Mouse (Mus musculus) MEL (cell line): ENCODE measurements around the gene Ubl5. TPM values are rescaled to one million over a fixed set of nuclear protein-coding genes. Genes with fewer than 3 reads are reported as not detected.

Source experiments
- DNase-seq: peaks from one replicate; pipeline ENCODE4 v3.0.0; 2011; ENCODE audit warnings: low read depth, low spot score
- H3K27ac ChIP-seq: 2 replicates; pipeline ENCODE4 v1.5.1; 2012; ENCODE audit warnings: low read depth, mild to moderate bottlenecking, control low read depth, low read length, moderate library complexity; ENCODE audit not compliant: control insufficient read depth
- H3K27me3 ChIP-seq, 2 experiments: fragments of 150-350 bp in 1 of 2; sonication (generic) in 1 of 2; 2 replicates each; pipeline ENCODE4 v1.6.1; 2012; ENCODE audit warnings: low read length in 2 of 2, mild to moderate bottlenecking in 2 of 2, improper control_type of control experiment in 1 of 2, moderate library complexity in 1 of 2; ENCODE audit not compliant: insufficient read depth in 2 of 2, control insufficient read depth in 1 of 2
- H3K36me3 ChIP-seq, 2 experiments: 2 replicates each; pipeline ENCODE4 v1.6.1; 2012 to 2014; ENCODE audit warnings: low read length in 2 of 2, improper control_type of control experiment in 1 of 2, inconsistent platforms in 1 of 2, mild to moderate bottlenecking in 1 of 2; ENCODE audit not compliant: insufficient read depth in 2 of 2, control insufficient read depth in 1 of 2
- H3K4me1 ChIP-seq, 2 experiments: fragments of 150-350 bp in 1 of 2; sonication (generic) in 1 of 2; 2 replicates each; pipeline ENCODE4 v1.6.1; 2012; ENCODE audit warnings: low read length in 2 of 2, improper control_type of control experiment in 1 of 2, mild to moderate bottlenecking in 1 of 2; ENCODE audit not compliant: insufficient read depth in 2 of 2, control insufficient read depth in 1 of 2
- H3K4me3 ChIP-seq, 2 experiments: fragments of 150-350 bp in 1 of 2; sonication (generic) in 1 of 2; 2 replicates each; pipeline ENCODE4 v1.5.1; 2012; ENCODE audit warnings: low read depth in 2 of 2, low read length in 2 of 2, mild to moderate bottlenecking in 2 of 2, moderate library complexity in 2 of 2, control low read depth in 1 of 2, improper control_type of control experiment in 1 of 2; ENCODE audit not compliant: control insufficient read depth in 1 of 2, insufficient read depth in 1 of 2
- H3K79me2 ChIP-seq: 2 replicates; pipeline ENCODE4 v1.6.1; 2012; ENCODE audit warnings: mild to moderate bottlenecking, low read length, moderate library complexity; ENCODE audit not compliant: control insufficient read depth, poor library complexity, insufficient read depth
- H3K9ac ChIP-seq: 2 replicates; pipeline ENCODE4 v1.6.1; 2012; ENCODE audit warnings: low read depth, mild to moderate bottlenecking, control low read depth, low read length, moderate library complexity; ENCODE audit not compliant: control insufficient read depth, poor library complexity, severe bottlenecking
- H3K9me3 ChIP-seq: fragments of 150-350 bp; sonication (generic); replicated peaks from 2 replicates; pipeline ENCODE4 v1.6.1; 2012; ENCODE audit warnings: mild to moderate bottlenecking, low read length, improper control_type of control experiment, moderate library complexity; ENCODE audit not compliant: insufficient read depth
- BHLHE40 ChIP-seq: IDR thresholded peaks from 2 replicates; pipeline ENCODE4 v1.6.1; 2012; ENCODE audit warnings: low read depth, mild to moderate bottlenecking, inconsistent platforms, low read length, improper control_type of control experiment, borderline replicate concordance
- CHD2 ChIP-seq: IDR thresholded peaks from 2 replicates; pipeline ENCODE4 v1.6.1; 2011; ENCODE audit warnings: low read length, improper control_type of control experiment
- CTCF ChIP-seq, 3 experiments: IDR thresholded peaks in 2 of 3; conservative IDR thresholded peaks in 1 of 3; 2 replicates each; pipeline ENCODE4 v1.5.1; 2011 to 2012; ENCODE audit warnings: low read length in 3 of 3, low read depth in 2 of 3, mild to moderate bottlenecking in 2 of 3, improper control_type of control experiment in 1 of 3, inconsistent platforms in 1 of 3, mixed read lengths in 1 of 3, moderate library complexity in 1 of 3; ENCODE audit not compliant: control insufficient read depth in 1 of 3, insufficient read depth in 1 of 3, poor library complexity in 1 of 3, severe bottlenecking in 1 of 3
- ELF1 ChIP-seq: IDR thresholded peaks from 2 replicates; pipeline ENCODE4 v1.6.1; 2014; ENCODE audit warnings: low read depth, mild to moderate bottlenecking, inconsistent platforms, low read length, improper control_type of control experiment, moderate library complexity
- EP300 ChIP-seq, 2 experiments: IDR thresholded peaks; 2 replicates each; pipeline ENCODE4 v1.6.1; 2011; ENCODE audit warnings: improper control_type of control experiment in 2 of 2, low read length in 2 of 2, low read depth in 1 of 2, mild to moderate bottlenecking in 1 of 2
- ETS1 ChIP-seq: IDR thresholded peaks from 2 replicates; pipeline ENCODE4 v1.6.1; 2012; ENCODE audit warnings: low read depth, mild to moderate bottlenecking, inconsistent platforms, low read length, improper control_type of control experiment, moderate library complexity
- HCFC1 ChIP-seq: IDR thresholded peaks from 2 replicates; pipeline ENCODE4 v1.6.1; 2012; ENCODE audit warnings: low read depth, mild to moderate bottlenecking, inconsistent platforms, low read length, improper control_type of control experiment, moderate library complexity
- MAFK ChIP-seq: IDR thresholded peaks from 2 replicates; pipeline ENCODE4 v1.6.1; 2011; ENCODE audit warnings: low read depth, mild to moderate bottlenecking, low read length, improper control_type of control experiment, borderline replicate concordance
- MEF2A ChIP-seq: IDR thresholded peaks from 2 replicates; pipeline ENCODE4 v1.6.1; 2014; ENCODE audit warnings: low read depth, mild to moderate bottlenecking, inconsistent platforms, low read length, improper control_type of control experiment; ENCODE audit not compliant: poor library complexity, insufficient replicate concordance, severe bottlenecking; ENCODE audit errors: extremely low read depth
- MXI1 ChIP-seq: IDR thresholded peaks from 2 replicates; pipeline ENCODE4 v1.6.1; 2011; ENCODE audit warnings: mild to moderate bottlenecking, low read depth, low read length, improper control_type of control experiment
- MYB ChIP-seq: IDR thresholded peaks from 2 replicates; pipeline ENCODE4 v1.6.1; 2011; ENCODE audit warnings: mild to moderate bottlenecking, low read depth, low read length, improper control_type of control experiment
- NRF1 ChIP-seq: IDR thresholded peaks from 2 replicates; pipeline ENCODE4 v1.6.1; 2014; ENCODE audit warnings: low read depth, mild to moderate bottlenecking, inconsistent platforms, low read length, improper control_type of control experiment, moderate library complexity; ENCODE audit not compliant: poor library complexity, insufficient read depth, severe bottlenecking
- POLR2A ChIP-seq, 2 experiments: IDR thresholded peaks; 2 replicates each; pipeline ENCODE4 v1.6.1; 2011 to 2012; ENCODE audit warnings: low read length in 2 of 2, mild to moderate bottlenecking in 2 of 2, control low read depth in 1 of 2, improper control_type of control experiment in 1 of 2, low read depth in 1 of 2, moderate library complexity in 1 of 2; ENCODE audit not compliant: control insufficient read depth in 1 of 2, insufficient read depth in 1 of 2, poor library complexity in 1 of 2
- POLR2AphosphoS2 ChIP-seq: IDR thresholded peaks from 2 replicates; pipeline ENCODE4 v1.6.1; 2011; ENCODE audit warnings: low read length, improper control_type of control experiment
- RAD21 ChIP-seq: IDR thresholded peaks from 2 replicates; pipeline ENCODE4 v1.6.1; 2011; ENCODE audit warnings: mild to moderate bottlenecking, low read depth, low read length, improper control_type of control experiment
- SMC3 ChIP-seq: IDR thresholded peaks from 2 replicates; pipeline ENCODE4 v1.6.1; 2011; ENCODE audit warnings: low read depth, low read length, improper control_type of control experiment
- UBTF ChIP-seq: IDR thresholded peaks from 2 replicates; pipeline ENCODE4 v1.6.1; 2012; ENCODE audit warnings: low read depth, mild to moderate bottlenecking, inconsistent platforms, low read length, improper control_type of control experiment, moderate library complexity, borderline replicate concordance; ENCODE audit not compliant: insufficient read depth
- ZC3H11A ChIP-seq: IDR thresholded peaks from 2 replicates; pipeline ENCODE4 v1.6.1; 2012; ENCODE audit warnings: low read depth, mild to moderate bottlenecking, inconsistent platforms, low read length, improper control_type of control experiment
- ZKSCAN1 ChIP-seq: IDR thresholded peaks from 2 replicates; pipeline ENCODE4 v1.6.1; 2012; ENCODE audit warnings: low read depth, mild to moderate bottlenecking, inconsistent platforms, low read length, improper control_type of control experiment, moderate library complexity
- ZNF384 ChIP-seq: IDR thresholded peaks from 2 replicates; pipeline ENCODE4 v1.6.1; 2012; ENCODE audit warnings: low read depth, mild to moderate bottlenecking, inconsistent platforms, low read length, improper control_type of control experiment
- polyA plus RNA-seq, 2 experiments: library from polyadenylated mRNA; stranded (reverse) in 1 of 2; unstranded in 1 of 2; fragments of >175 nt in 1 of 2; fragments of >200 nt in 1 of 2; gene quantifications; 2 replicates each; pipeline versions ENCODE4 v1.2.1 to v1.2.4; 2012; ENCODE audit warnings: low replicate concordance in 2 of 2, low read depth in 1 of 2; ENCODE audit not compliant: insufficient read length in 2 of 2, insufficient read depth in 1 of 2, missing spikeins in 1 of 2
- total RNA-seq: library from RNA; depleted of rRNA; stranded (reverse); fragments of 300-350 nt; gene quantifications from 2 replicates; pipeline ENCODE4 v1.2.3, GENCODE M21; 2012

The Ubl5 gene
- total and polyA plus RNA-seq, 3 experiments: 850 to 1,103 TPM; not detected in 1

- Histone ChIP-seq H3K4me3 (no peak overlapping the region; a peak in 1 of 4 replicates), H3K36me3 (peaks cover 37 to 40% of the 10 kb centered on the region in 2 experiments), H3K27me3 (no peaks in the 10 kb centered on the region), H3K9ac (no peak overlapping the region; the same call in 1 of the 2 replicates), H3K4me1 (peaks cover 15 to 27% of the 10 kb centered on the region in 2 experiments), H3K9me3 (no peaks in the 10 kb centered on the region), H3K79me2 (peaks cover 66% of the 10 kb centered on the region), H3K27ac (no peak overlapping the region)
- DNase-seq: peak; percentile 67
- peak in 1 of 3 experiments; percentile 55; a peak in 2 of 6 replicates for TF ChIP-seq CTCF (IDR thresholded peaks at IDR 0.05 in 2 of 3, conservative IDR thresholded peaks at IDR 0.05 in 1 of 3; ENCODE audit: control insufficient read depth in 1 of 3, insufficient read depth in 1 of 3, low read depth in 2 of 3, low read length in 3 of 3, poor library complexity in 1 of 3, severe bottlenecking in 1 of 3)
- no peak for TF ChIP-seq ZKSCAN1
These were observed 11.2 kb downstream of the Ubl5 start for GRCm38 (mm10) chr9:20653859-20654258.

DNA sequence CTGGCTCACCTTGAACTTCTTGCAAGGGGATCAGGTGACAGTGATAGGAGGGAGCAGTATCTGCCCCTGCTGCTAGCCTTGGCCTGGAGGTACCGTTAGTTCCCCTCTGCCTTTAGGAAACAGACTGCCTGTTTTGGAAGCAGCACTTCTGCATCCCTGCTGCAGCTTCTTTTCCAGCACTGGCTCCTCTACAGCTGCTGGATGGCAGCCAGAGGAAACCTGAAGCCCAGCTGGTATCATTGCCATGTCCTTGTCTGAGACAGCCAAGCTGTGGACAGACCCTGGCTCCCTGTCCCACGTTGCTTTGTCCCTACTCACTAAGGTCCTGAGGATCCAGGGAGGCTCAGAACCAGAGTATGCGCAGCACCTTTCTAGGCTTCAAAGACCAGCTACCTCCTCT is 14.9 kb downstream of the Ubl5 start:
- Histone ChIP-seq H3K4me3 (no peak overlapping the region), H3K27ac (no peak overlapping the region), H3K9ac (no peak overlapping the region), H3K4me1 (peaks cover 6 to 17% of the 10 kb centered on the region in 2 experiments), H3K36me3 (peaks cover 25 to 54% of the 10 kb centered on the region in 2 experiments), H3K9me3 (no peaks in the 10 kb centered on the region), H3K27me3 (no peaks in the 10 kb centered on the region), H3K79me2 (peaks cover 64% of the 10 kb centered on the region)
- TF ChIP-seq HCFC1 (no peak), ZC3H11A (no peak), POLR2A (IDR thresholded peaks at IDR 0.05; ENCODE audit: control insufficient read depth in 1 of 2, insufficient read depth in 1 of 2, low read depth in 1 of 2, low read length in 2 of 2, poor library complexity in 1 of 2) (0 out of 4 replicates have a peak, but pooled peaks of 1 of the 2 experiments have one; percentile 16)
- no peak for DNase-seq

DNA sequence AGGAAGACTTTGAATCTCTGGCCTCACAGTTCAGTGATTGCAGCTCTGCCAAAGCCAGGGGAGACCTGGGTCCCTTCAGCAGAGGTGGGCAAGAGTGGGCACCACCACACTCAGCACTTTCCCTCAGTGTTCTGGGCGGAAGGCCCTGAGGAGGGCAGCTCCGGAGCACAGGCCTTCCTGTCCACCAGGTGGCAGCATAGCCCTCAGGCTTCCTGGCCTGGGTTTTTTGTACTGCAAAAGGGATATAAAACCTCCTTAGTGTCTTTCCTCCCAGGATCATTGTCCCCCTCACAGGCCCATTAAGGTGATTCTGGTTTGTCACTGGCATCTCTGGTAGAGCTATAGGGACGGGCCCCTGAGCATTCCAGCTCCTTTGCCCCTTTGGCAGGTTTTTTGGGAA is 19.6 kb downstream of the Ubl5 start:
- Histone ChIP-seq H3K9ac (no peak overlapping the region), H3K4me1 (peaks cover 5 to 22% of the 10 kb centered on the region in 2 experiments), H3K9me3 (no peaks in the 10 kb centered on the region), H3K4me3 (no peak overlapping the region), H3K27ac (no peak overlapping the region), H3K27me3 (no peaks in the 10 kb centered on the region), H3K36me3 (peaks cover 18 to 32% of the 10 kb centered on the region in 2 experiments), H3K79me2 (peaks cover 17% of the 10 kb centered on the region; the same call in 1 of the 2 replicates)
- TF ChIP-seq ZNF384 (peak; percentile 48), EP300 (IDR thresholded peaks at IDR 0.05; ENCODE audit: low read depth in 1 of 2, low read length in 2 of 2) (no peak), POLR2A (IDR thresholded peaks at IDR 0.05; ENCODE audit: control insufficient read depth in 1 of 2, insufficient read depth in 1 of 2, low read depth in 1 of 2, low read length in 2 of 2, poor library complexity in 1 of 2) (no peak; a peak in 1 of 4 replicates), MYB (no peak), RAD21 (peak; percentile 66), CHD2 (no peak), MEF2A (no peak), NRF1 (no peak), ZC3H11A (peak; percentile 53; the same call in 1 of the 2 replicates), MXI1 (no peak), UBTF (no peak), MAFK (no peak), POLR2AphosphoS2 (no peak), BHLHE40 (no peak), SMC3 (peak; percentile 83), ELF1 (peak; percentile 50; the same call in 1 of the 2 replicates), CTCF (IDR thresholded peaks at IDR 0.05 in 2 of 3, conservative IDR thresholded peaks at IDR 0.05 in 1 of 3; ENCODE audit: control insufficient read depth in 1 of 3, insufficient read depth in 1 of 3, low read depth in 2 of 3, low read length in 3 of 3, poor library complexity in 1 of 3, severe bottlenecking in 1 of 3) (peak in 2 of 3 experiments; percentile 94 to 99; a peak in 4 of 6 replicates), ETS1 (no peak), ZKSCAN1 (no peak)
- DNase-seq: peak; percentile 86
